Mouse (Mus musculus): ENCODE measurements around the gene B3gat2. TPM values are rescaled to one million over a fixed set of nuclear protein-coding genes. Genes with fewer than 3 reads are reported as not detected.
A peak's percentile ranks its signal among the peaks of the same experiment; 100 is the strongest.

Gene B3gat2
- polyA plus RNA-seq, 1 experiment from 2014 or later: 0.55 TPM

GRCm38 (mm10) chr1:23754340-23754739, 7.2 kb upstream of the B3gat2 start:
- H3K27me3 ChIP-seq (replicated peaks; ENCODE audit: control insufficient read depth, insufficient read depth, low read length): peaks cover 4% of the 10 kb centered on the region; the same call in 1 of the 2 replicates
- no peaks in the 10 kb centered on the region for H3K36me3 ChIP-seq (ENCODE audit: control insufficient read depth, insufficient read depth, low read length)
- DNase-seq (ENCODE audit: low spot score) (no peak), ATAC-seq (replicated peaks; ENCODE audit: low FRiP score) (no peak)
- no peaks in the 10 kb centered on the region for H3K4me1 ChIP-seq (replicated peaks; ENCODE audit: control insufficient read depth, insufficient read depth, low read length)
- no peak overlapping the region for H3K4me2 ChIP-seq
- WGBS: 63% methylated on average over 1 of the region's 1 CpGs
- no peaks in the 10 kb centered on the region for H3K9me3 ChIP-seq (ENCODE audit: control insufficient read depth, low read length)
- no peak overlapping the region for H3K9ac ChIP-seq (ENCODE audit: low read depth, low read length)
- H3K4me3 ChIP-seq (ENCODE audit: low read depth, low read length): no peak overlapping the region
- H3K27ac ChIP-seq (ENCODE audit: low read depth, low read length): no peak overlapping the region

DNA sequence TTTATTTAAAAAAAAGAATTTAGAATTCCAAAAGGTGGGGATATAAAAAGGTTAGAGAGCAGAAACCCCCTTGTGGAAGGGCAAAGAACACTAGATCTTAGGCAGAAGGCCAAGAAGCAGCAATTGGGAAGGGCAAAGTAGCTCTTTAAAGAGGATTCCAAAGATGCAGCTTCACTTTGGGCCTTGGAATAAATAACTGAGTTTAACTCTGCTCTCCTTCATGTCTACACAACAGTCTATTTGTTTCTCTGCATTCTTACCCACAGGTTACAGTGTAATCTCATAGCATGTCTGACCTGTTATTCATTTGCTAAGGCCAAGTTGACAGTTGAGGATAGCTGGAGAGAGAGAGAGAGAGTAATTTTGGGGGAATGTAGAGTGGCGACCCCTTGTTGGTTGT, 6.6 kb upstream of the B3gat2 start:
- no peak overlapping the region for H3K4me3 ChIP-seq (ENCODE audit: low read depth, low read length)
- no peaks in the 10 kb centered on the region for H3K4me1 ChIP-seq (replicated peaks; ENCODE audit: control insufficient read depth, insufficient read depth, low read length)
- ATAC-seq (replicated peaks; ENCODE audit: low FRiP score) (no peak), DNase-seq (ENCODE audit: low spot score) (no peak)
- H3K36me3 ChIP-seq (ENCODE audit: control insufficient read depth, insufficient read depth, low read length): no peaks in the 10 kb centered on the region
- no peak overlapping the region for H3K27ac ChIP-seq (ENCODE audit: low read depth, low read length)
- H3K4me2 ChIP-seq: no peak overlapping the region
- no peaks in the 10 kb centered on the region for H3K9me3 ChIP-seq (ENCODE audit: control insufficient read depth, low read length)
- H3K9ac ChIP-seq (ENCODE audit: low read depth, low read length): no peak overlapping the region
- peaks cover 10% of the 10 kb centered on the region for H3K27me3 ChIP-seq (replicated peaks; ENCODE audit: control insufficient read depth, insufficient read depth, low read length)
- 79% methylated on average over 1 of the region's 1 CpGs for WGBS

DNA sequence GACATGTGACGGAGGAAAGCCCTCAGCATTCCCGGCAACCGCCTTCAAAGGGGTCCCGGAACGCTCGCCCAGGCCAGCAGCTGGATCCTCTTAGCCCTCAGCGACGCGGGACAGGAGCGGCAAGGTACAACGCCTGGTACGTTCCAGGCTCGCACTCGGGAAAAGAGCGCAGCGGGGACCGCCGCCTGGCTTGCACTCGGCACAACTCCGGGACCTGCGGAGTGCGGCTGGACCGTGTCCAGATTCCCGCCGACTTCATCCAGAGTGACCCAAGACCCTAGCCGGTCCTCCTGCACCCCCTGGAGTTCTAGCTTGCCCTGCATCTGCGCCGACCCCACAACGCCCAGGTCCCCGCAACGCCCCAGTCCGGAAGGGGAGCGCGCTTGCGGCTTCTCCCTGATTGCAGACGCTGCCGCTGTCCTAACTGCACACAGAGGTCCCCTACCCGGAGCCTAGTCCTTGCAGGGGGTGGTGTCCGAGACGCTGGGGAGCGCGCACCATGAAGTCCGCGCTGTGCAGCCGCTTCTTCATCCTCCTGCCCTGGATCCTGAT, 659 bp downstream of the B3gat2 start:
- under 1% methylated on average over 45 of the region's 45 CpGs for WGBS
- Histone ChIP-seq H3K27me3 (replicated peaks; ENCODE audit: control insufficient read depth, insufficient read depth, low read length) (peaks cover 53% of the 10 kb centered on the region), H3K9ac (ENCODE audit: low read depth, low read length) (no peak overlapping the region), H3K4me1 (replicated peaks; ENCODE audit: control insufficient read depth, insufficient read depth, low read length) (peaks cover 3% of the 10 kb centered on the region), H3K36me3 (ENCODE audit: control insufficient read depth, insufficient read depth, low read length) (no peaks in the 10 kb centered on the region), H3K4me2 (peak overlapping the region; percentile 83), H3K4me3 (ENCODE audit: low read depth, low read length) (peak overlapping the region; percentile 53), H3K27ac (ENCODE audit: low read depth, low read length) (no peak overlapping the region), H3K9me3 (ENCODE audit: control insufficient read depth, low read length) (no peaks in the 10 kb centered on the region)
- ATAC-seq (replicated peaks; ENCODE audit: low FRiP score): peak; percentile 28
- DNase-seq (ENCODE audit: low spot score): peak; percentile 42

DNA sequence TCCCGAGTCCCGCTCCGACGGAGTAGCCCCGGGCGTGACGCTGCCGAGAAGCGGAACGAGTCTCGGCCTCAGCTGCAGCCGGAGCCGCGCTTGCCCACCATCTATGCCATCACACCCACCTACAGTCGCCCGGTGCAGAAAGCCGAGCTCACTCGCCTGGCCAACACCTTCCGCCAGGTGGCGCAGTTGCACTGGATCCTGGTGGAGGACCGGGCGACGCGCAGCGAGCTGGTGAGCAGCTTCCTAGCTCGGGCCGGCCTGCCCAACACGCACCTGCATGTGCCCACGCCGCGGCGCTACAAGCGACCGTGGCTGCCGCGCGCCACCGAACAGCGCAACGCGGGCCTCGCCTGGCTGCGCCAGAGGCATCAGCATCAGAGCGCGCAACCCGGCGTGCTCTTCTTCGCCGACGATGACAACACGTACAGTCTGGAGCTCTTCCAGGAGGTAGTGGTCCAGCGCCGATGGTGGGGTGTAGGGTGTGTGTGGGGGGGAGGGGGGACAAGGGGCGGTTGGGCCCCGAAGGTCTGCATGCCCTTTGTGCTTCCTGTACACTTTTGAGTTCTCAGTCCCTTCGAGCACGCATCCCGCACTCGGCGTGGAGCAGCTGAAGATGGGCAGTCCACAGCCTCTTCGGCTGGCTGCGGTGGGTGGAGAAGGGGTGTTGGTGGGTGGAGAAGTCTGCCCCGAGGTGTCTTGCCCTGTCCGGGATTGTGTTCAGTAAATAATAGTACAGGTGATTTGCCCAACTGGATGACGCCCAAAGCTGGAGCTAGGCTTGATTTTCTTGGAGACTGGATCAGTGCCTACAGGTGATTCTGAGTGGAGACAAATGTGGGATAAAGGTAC, 1.5 kb downstream of the B3gat2 start:
- ATAC-seq (replicated peaks; ENCODE audit: low FRiP score): peak; percentile 81
- H3K9ac ChIP-seq (ENCODE audit: low read depth, low read length): no peak overlapping the region
- peak; percentile 84 for DNase-seq (ENCODE audit: low spot score)
- peaks cover 53% of the 10 kb centered on the region for H3K27me3 ChIP-seq (replicated peaks; ENCODE audit: control insufficient read depth, insufficient read depth, low read length)
- H3K4me3 ChIP-seq (ENCODE audit: low read depth, low read length): peak overlapping the region; percentile 53
- no peak overlapping the region for H3K27ac ChIP-seq (ENCODE audit: low read depth, low read length)
- H3K36me3 ChIP-seq (ENCODE audit: control insufficient read depth, insufficient read depth, low read length): no peaks in the 10 kb centered on the region
- no peaks in the 10 kb centered on the region for H3K9me3 ChIP-seq (ENCODE audit: control insufficient read depth, low read length)
- WGBS: 3% methylated on average over 65 of the region's 65 CpGs
- peak overlapping the region; percentile 83 for H3K4me2 ChIP-seq
- H3K4me1 ChIP-seq (replicated peaks; ENCODE audit: control insufficient read depth, insufficient read depth, low read length): peaks cover 3% of the 10 kb centered on the region

DNA sequence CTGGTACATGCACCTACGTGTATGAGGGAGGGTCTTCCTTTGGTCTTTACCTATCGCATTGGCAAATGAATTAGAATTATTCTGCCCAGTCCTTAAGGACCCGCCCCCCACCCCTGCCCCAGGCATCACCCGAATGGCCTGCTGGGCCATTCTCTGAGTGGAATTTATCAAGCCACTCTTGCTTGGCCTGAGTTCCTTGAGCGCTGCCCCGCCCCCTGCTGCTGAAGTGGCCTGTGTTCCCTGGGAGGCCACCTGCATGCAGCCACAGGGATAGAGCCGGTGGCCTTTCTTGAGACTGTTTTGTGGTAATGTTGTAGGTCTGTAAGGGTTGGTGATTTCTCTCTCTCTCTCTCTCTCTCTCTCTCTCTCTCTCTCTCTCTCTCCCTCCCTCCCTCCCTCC, 2.2 kb downstream of the B3gat2 start:
- DNase-seq (ENCODE audit: low spot score) (no peak), ATAC-seq (replicated peaks; ENCODE audit: low FRiP score) (no peak)
- Histone ChIP-seq H3K27ac (ENCODE audit: low read depth, low read length) (no peak overlapping the region), H3K4me2 (no peak overlapping the region), H3K4me3 (ENCODE audit: low read depth, low read length) (no peak overlapping the region), H3K27me3 (replicated peaks; ENCODE audit: control insufficient read depth, insufficient read depth, low read length) (peaks cover 53% of the 10 kb centered on the region), H3K36me3 (ENCODE audit: control insufficient read depth, insufficient read depth, low read length) (no peaks in the 10 kb centered on the region), H3K4me1 (replicated peaks; ENCODE audit: control insufficient read depth, insufficient read depth, low read length) (peaks cover 3% of the 10 kb centered on the region), H3K9ac (ENCODE audit: low read depth, low read length) (no peak overlapping the region), H3K9me3 (ENCODE audit: control insufficient read depth, low read length) (no peaks in the 10 kb centered on the region)
- 4% methylated on average over 7 of the region's 7 CpGs for WGBS

GRCm38 (mm10) chr1:23764710-23765109, 3.2 kb downstream of the B3gat2 start:
- Histone ChIP-seq H3K4me1 (replicated peaks; ENCODE audit: control insufficient read depth, insufficient read depth, low read length) (peaks cover 3% of the 10 kb centered on the region), H3K4me2 (no peak overlapping the region), H3K9ac (ENCODE audit: low read depth, low read length) (no peak overlapping the region), H3K4me3 (ENCODE audit: low read depth, low read length) (no peak overlapping the region), H3K27me3 (replicated peaks; ENCODE audit: control insufficient read depth, insufficient read depth, low read length) (peaks cover 45% of the 10 kb centered on the region), H3K36me3 (ENCODE audit: control insufficient read depth, insufficient read depth, low read length) (no peaks in the 10 kb centered on the region), H3K9me3 (ENCODE audit: control insufficient read depth, low read length) (no peaks in the 10 kb centered on the region), H3K27ac (ENCODE audit: low read depth, low read length) (no peak overlapping the region)
- WGBS: 69% methylated on average over 4 of the region's 4 CpGs
- no peak for DNase-seq (ENCODE audit: low spot score)
- no peak for ATAC-seq (replicated peaks; ENCODE audit: low FRiP score)

GRCm38 (mm10) chr1:23773039-23773438, 11.5 kb downstream of the B3gat2 start:
- H3K4me1 ChIP-seq (replicated peaks; ENCODE audit: control insufficient read depth, insufficient read depth, low read length): no peaks in the 10 kb centered on the region
- no peaks in the 10 kb centered on the region for H3K9me3 ChIP-seq (ENCODE audit: control insufficient read depth, low read length)
- no peaks in the 10 kb centered on the region for H3K36me3 ChIP-seq (ENCODE audit: control insufficient read depth, insufficient read depth, low read length)
- H3K27ac ChIP-seq (ENCODE audit: low read depth, low read length): no peak overlapping the region
- no peak for ATAC-seq (replicated peaks; ENCODE audit: low FRiP score)
- DNase-seq (ENCODE audit: low spot score): no peak
- H3K4me3 ChIP-seq (ENCODE audit: low read depth, low read length): no peak overlapping the region
- no peak overlapping the region for H3K9ac ChIP-seq (ENCODE audit: low read depth, low read length)
- 66% methylated on average over 3 of the region's 3 CpGs for WGBS
- H3K4me2 ChIP-seq: no peak overlapping the region
- H3K27me3 ChIP-seq (replicated peaks; ENCODE audit: control insufficient read depth, insufficient read depth, low read length): no peaks in the 10 kb centered on the region

DNA sequence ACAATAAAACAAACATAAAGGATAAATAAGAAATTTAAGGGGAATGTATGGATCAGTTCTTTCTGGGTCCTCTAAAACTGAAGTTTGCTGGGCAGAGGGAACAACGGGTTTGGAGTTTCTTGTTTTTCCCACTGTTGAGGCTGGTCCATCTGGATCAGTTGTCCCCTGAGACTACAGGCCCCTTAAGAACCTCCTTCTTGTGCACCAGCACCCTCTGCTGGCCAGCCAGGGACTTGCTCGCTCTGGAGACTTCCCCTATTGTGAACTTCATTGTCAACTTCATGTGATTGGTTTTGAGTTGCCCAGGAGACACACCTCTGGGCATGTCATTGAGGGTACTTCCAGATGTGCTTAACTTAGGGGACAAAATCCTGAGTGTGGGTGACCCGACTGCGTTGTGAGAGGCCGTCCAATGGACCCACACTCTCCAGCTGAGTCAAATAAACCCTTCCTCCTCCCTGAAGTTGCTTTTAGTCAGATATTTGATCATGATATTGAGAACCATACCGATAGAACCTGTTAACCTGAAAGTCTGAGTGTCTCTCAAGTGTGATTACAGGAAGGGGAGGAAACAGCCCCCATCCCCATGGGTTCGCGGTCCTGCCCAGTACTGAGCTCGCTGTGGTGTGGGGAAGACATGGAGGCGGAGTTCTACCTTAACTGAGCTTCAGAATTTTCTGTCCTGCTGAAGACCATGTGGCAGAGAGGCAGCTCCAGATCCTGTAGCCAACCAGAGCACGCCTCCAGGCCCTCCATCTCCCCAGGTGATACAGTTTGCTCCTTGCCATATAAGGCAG, 31.4 kb downstream of the B3gat2 start:
- no peak overlapping the region for H3K4me2 ChIP-seq

More for the DNA sequence above, 31.4 kb downstream of the B3gat2 start:
- Histone ChIP-seq H3K4me1 (replicated peaks; ENCODE audit: control insufficient read depth, insufficient read depth, low read length) (no peaks in the 10 kb centered on the region), H3K36me3 (ENCODE audit: control insufficient read depth, insufficient read depth, low read length) (no peaks in the 10 kb centered on the region), H3K4me3 (ENCODE audit: low read depth, low read length) (no peak overlapping the region), H3K9ac (ENCODE audit: low read depth, low read length) (no peak overlapping the region), H3K27ac (ENCODE audit: low read depth, low read length) (no peak overlapping the region), H3K27me3 (replicated peaks; ENCODE audit: control insufficient read depth, insufficient read depth, low read length) (no peaks in the 10 kb centered on the region), H3K9me3 (ENCODE audit: control insufficient read depth, low read length) (no peaks in the 10 kb centered on the region)
- WGBS: 40% methylated on average over 11 of the region's 11 CpGs
- ATAC-seq (replicated peaks; ENCODE audit: low FRiP score) (no peak; the same call in 1 of the 2 replicates), DNase-seq (ENCODE audit: low spot score) (peak; percentile 40)
